Mouse (Mus musculus): ENCODE results near the gene P4ha3. TPM values are rescaled to one million over a fixed set of nuclear protein-coding genes. Genes with fewer than 3 reads are reported as not detected.
"Not testable (repeated sequence)": the region's sequence is repeated elsewhere in the genome, so short reads cannot be mapped to it uniquely, and the experiment has no call there.

P4ha3 gene
- 0.54 and 0.81 TPM in 2 replicates for polyA plus RNA-seq (2015; fragmentation: Nextera tagmentation; extraction: Ambion mirVana)

DNA sequence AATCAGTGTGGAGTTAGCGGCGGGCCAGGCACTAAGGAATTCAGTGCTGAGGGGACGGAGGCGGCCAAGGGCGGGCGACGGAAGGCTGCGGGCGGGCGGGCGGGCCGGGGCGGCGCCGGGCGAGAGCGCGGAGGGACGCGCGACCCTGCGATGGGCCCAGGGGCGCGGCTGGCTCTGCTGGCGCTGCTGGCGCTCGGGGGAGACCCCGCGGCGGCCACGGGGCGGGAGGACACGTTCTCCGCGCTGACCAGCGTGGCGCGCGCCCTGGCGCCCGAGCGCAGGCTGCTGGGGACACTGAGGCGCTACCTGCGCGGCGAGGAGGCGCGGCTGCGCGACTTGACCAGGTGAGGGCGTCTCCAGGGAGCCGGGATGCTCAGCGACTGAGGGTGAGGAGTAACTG, at the start of gene P4ha3:
Gene P4ha3 (plus strand): TSS at position 138 of the 400 bp plus-strand sequence.
- Histone ChIP-seq H3K4me3 (ENCODE audit: low read depth, low read length) (peak within 1 kb of the TSS; percentile 47), H3K4me2 (ENCODE audit: low read depth, low read length) (peak within 1 kb of the TSS; percentile 60), H3K4me1 (ENCODE audit: control insufficient read depth, low read depth, low read length) (no peaks in the 10 kb centered on the region; the same call in none of the 2 replicates), H3K9me3 (replicated peaks; ENCODE audit: control insufficient read depth, low read length) (no peaks in the 10 kb centered on the region), H3K27ac (ENCODE audit: low read length) (no peak within 1 kb of the TSS), H3K36me3 (ENCODE audit: control insufficient read depth, insufficient read depth) (no peaks in the 10 kb centered on the region), H3K9ac (ENCODE audit: low read depth, low read length) (no peak within 1 kb of the TSS; the same call in 1 of the 2 replicates), H3K27me3 (ENCODE audit: control insufficient read depth, insufficient read depth, low read depth, low read length) (peaks cover 51% of the 10 kb centered on the region)
- no peak for ATAC-seq (ENCODE audit: low read depth)
- under 1% methylated on average over 49 of the region's 53 CpGs for WGBS (ENCODE audit: insufficient replicate concordance)

DNA sequence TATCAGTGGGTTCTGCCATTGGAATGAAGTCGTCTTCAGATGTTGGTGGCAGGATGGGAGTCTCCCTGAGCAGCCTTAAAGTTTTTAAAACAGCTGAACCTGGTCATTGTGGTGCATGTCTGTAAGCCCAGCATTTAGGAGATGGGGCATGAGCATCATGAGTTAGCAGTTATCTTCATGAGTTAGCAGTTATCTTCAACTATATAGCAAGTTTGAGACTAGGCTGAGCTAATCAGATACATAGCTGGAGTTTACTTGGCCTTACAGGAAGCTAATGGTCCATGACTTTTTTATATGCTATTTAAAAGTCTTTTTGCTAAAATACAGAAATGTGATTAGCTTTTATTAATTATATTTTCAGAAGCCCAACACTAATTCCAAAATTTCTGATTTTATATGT, 47.0 kb upstream of the P4ha3 start:
- WGBS (ENCODE audit: insufficient replicate concordance) = 62% methylated on average over 1 of the region's 1 CpGs
- Histone ChIP-seq H3K27ac (ENCODE audit: low read length) (no peak overlapping the region), H3K4me2 (ENCODE audit: low read depth, low read length) (no peak overlapping the region), H3K27me3 (ENCODE audit: control insufficient read depth, insufficient read depth, low read depth, low read length) (no peaks in the 10 kb centered on the region), H3K9ac (ENCODE audit: low read depth, low read length) (no peak overlapping the region), H3K4me3 (ENCODE audit: low read depth, low read length) (no peak overlapping the region), H3K36me3 (ENCODE audit: control insufficient read depth, insufficient read depth) (no peaks in the 10 kb centered on the region), H3K9me3 (replicated peaks; ENCODE audit: control insufficient read depth, low read length) (no peaks in the 10 kb centered on the region), H3K4me1 (ENCODE audit: control insufficient read depth, low read depth, low read length) (peaks cover 7% of the 10 kb centered on the region)
- ATAC-seq (ENCODE audit: low read depth) = no peak

DNA sequence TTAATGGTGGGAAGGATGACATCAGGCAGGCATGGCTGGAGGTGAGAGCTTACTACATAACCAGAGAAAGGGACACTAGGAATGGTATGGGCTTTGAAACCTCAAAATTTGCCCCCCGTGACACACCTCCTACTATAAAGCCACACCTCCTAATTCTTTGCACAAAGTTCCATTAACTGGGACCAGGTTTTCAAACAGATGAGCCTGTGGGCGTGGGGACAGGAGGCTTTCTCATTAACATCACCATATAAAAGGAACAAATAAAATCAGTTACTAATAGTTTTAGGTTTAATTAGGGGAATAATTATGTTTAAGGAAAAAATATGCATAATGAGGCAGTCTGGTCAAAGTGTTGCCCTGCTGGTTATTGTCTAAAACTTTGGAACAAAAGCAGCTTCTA, 44.7 kb upstream of the P4ha3 start:
- Histone ChIP-seq H3K27ac (ENCODE audit: low read length) (no peak overlapping the region), H3K36me3 (ENCODE audit: control insufficient read depth, insufficient read depth) (no peaks in the 10 kb centered on the region), H3K4me2 (ENCODE audit: low read depth, low read length) (no peak overlapping the region), H3K27me3 (ENCODE audit: control insufficient read depth, insufficient read depth, low read depth, low read length) (no peaks in the 10 kb centered on the region), H3K9me3 (replicated peaks; ENCODE audit: control insufficient read depth, low read length) (no peaks in the 10 kb centered on the region), H3K4me3 (ENCODE audit: low read depth, low read length) (no peak overlapping the region), H3K4me1 (ENCODE audit: control insufficient read depth, low read depth, low read length) (no peaks in the 10 kb centered on the region), H3K9ac (ENCODE audit: low read depth, low read length) (no peak overlapping the region)
- ATAC-seq (ENCODE audit: low read depth) = no peak
- WGBS (ENCODE audit: insufficient replicate concordance) = 72% methylated on average over 2 of the region's 2 CpGs

DNA sequence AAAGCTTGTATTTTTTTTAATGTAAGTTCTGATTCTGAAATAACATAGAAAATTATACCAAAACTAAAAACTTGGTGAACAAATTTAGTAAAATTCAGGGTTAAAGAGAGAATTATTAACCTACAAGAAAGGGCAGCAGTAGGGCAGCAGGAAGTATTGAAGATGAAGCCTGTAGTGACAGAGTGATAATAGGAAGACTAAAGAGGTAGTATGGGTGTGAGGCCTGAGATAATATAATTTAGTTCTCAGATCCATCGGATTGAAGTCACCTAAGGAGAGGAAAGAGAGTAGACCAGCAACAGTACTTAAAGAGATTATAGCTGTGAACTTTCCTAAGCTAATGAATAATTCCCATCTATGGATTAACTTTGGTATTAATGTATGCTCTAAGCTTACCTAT, 42.3 kb upstream of the P4ha3 start:
- H3K27ac ChIP-seq (ENCODE audit: low read length) = no peak overlapping the region
- H3K9me3 ChIP-seq (replicated peaks; ENCODE audit: control insufficient read depth, low read length) = no peaks in the 10 kb centered on the region
- H3K36me3 ChIP-seq (ENCODE audit: control insufficient read depth, insufficient read depth) = no peaks in the 10 kb centered on the region
- H3K4me2 ChIP-seq (ENCODE audit: low read depth, low read length) = no peak overlapping the region
- no peak for ATAC-seq (ENCODE audit: low read depth)
- WGBS (ENCODE audit: insufficient replicate concordance) = 59% methylated on average over 1 of the region's 1 CpGs
- H3K9ac ChIP-seq (ENCODE audit: low read depth, low read length) = no peak overlapping the region
- H3K4me1 ChIP-seq (ENCODE audit: control insufficient read depth, low read depth, low read length) = no peaks in the 10 kb centered on the region
- H3K4me3 ChIP-seq (ENCODE audit: low read depth, low read length) = no peak overlapping the region
- H3K27me3 ChIP-seq (ENCODE audit: control insufficient read depth, insufficient read depth, low read depth, low read length) = no peaks in the 10 kb centered on the region

DNA sequence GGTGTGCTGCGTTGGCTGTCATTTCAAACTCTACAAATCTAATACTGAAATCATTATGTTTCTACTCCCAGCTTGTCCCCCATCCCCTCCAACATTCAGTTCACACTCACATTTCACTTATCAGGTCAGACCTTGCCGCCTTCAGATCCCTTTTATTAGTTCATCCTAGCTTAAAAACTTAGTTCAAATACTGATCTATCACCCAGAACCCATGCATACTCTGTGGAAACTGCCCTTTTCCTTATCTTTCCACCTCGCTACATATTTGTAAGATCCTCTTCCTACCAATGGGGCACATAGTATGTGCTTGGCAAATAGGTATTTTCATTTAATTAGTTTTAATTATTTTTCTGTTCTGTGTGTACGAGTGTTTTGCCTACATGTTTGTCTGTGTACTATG, 41.1 kb upstream of the P4ha3 start:
- H3K9ac ChIP-seq (ENCODE audit: low read depth, low read length) = no peak overlapping the region
- H3K4me2 ChIP-seq (ENCODE audit: low read depth, low read length) = no peak overlapping the region
- no peak for ATAC-seq (ENCODE audit: low read depth)
- no peaks in the 10 kb centered on the region for H3K4me1 ChIP-seq (ENCODE audit: control insufficient read depth, low read depth, low read length)
- no peaks in the 10 kb centered on the region for H3K36me3 ChIP-seq (ENCODE audit: control insufficient read depth, insufficient read depth)
- H3K27ac ChIP-seq (ENCODE audit: low read length) = no peak overlapping the region
- no peaks in the 10 kb centered on the region for H3K27me3 ChIP-seq (ENCODE audit: control insufficient read depth, insufficient read depth, low read depth, low read length)
- H3K4me3 ChIP-seq (ENCODE audit: low read depth, low read length) = no peak overlapping the region
- WGBS (ENCODE audit: insufficient replicate concordance) = 65% methylated on average over 4 of the region's 4 CpGs
- no peaks in the 10 kb centered on the region for H3K9me3 ChIP-seq (replicated peaks; ENCODE audit: control insufficient read depth, low read length)

DNA sequence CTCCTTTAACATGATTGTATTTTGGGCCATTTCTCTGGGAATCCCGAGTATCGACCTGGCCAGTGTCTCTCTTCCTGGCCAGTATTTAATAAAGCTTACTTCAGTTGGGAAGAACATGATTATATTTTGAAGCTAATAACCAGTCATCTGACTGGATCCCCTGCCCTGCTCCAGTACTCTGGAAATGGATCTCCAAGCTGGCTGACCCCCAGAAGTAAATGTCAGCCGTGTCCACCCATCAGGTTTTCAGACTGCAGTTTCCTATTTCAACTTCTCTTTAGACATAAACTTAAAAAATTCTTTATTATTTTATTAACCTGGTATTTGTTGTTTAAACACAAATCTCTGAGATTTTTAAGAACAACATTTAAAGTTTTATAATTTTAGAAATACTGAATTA, 40.1 kb upstream of the P4ha3 start:
- Histone ChIP-seq H3K27ac (ENCODE audit: low read length) (no peak overlapping the region), H3K9me3 (replicated peaks; ENCODE audit: control insufficient read depth, low read length) (no peaks in the 10 kb centered on the region), H3K4me2 (ENCODE audit: low read depth, low read length) (no peak overlapping the region), H3K4me3 (ENCODE audit: low read depth, low read length) (no peak overlapping the region), H3K4me1 (ENCODE audit: control insufficient read depth, low read depth, low read length) (no peaks in the 10 kb centered on the region), H3K27me3 (ENCODE audit: control insufficient read depth, insufficient read depth, low read depth, low read length) (no peaks in the 10 kb centered on the region), H3K9ac (ENCODE audit: low read depth, low read length) (no peak overlapping the region), H3K36me3 (ENCODE audit: control insufficient read depth, insufficient read depth) (no peaks in the 10 kb centered on the region)
- WGBS (ENCODE audit: insufficient replicate concordance) = 85% methylated on average over 3 of the region's 3 CpGs
- no peak for ATAC-seq (ENCODE audit: low read depth)

DNA sequence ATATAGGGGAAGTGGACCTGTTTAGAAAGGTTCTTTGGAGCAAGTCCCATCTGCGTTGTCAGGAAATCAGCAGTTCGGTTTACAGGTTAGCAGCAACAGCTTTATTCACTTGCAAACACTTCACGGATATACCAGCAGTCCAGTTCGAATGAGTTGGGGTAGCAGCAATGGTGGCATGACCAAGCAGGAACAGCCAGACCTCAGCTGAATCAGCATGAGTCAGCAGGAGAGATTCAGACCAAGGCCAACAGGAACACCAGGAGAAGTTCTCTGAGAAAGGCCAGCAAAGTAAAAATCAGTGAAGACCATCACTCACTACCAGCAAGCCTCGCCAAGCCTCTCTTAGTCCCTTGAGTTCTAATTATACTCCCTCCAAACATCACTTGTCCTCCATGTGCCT, 34.7 kb upstream of the P4ha3 start:
- H3K4me2 ChIP-seq (ENCODE audit: low read depth, low read length) = no peak overlapping the region
- no peak overlapping the region for H3K27ac ChIP-seq (ENCODE audit: low read length)
- ATAC-seq (ENCODE audit: low read depth) = 0 out of 2 replicates have a peak, but pooled peaks have one; percentile 37
- no peaks in the 10 kb centered on the region for H3K9me3 ChIP-seq (replicated peaks; ENCODE audit: control insufficient read depth, low read length)
- H3K4me3 ChIP-seq (ENCODE audit: low read depth, low read length) = no peak overlapping the region
- peaks cover 7% of the 10 kb centered on the region for H3K4me1 ChIP-seq (ENCODE audit: control insufficient read depth, low read depth, low read length)
- H3K9ac ChIP-seq (ENCODE audit: low read depth, low read length) = no peak overlapping the region
- H3K27me3 ChIP-seq (ENCODE audit: control insufficient read depth, insufficient read depth, low read depth, low read length) = no peaks in the 10 kb centered on the region
- peaks cover 6% of the 10 kb centered on the region; the same call in 1 of the 2 replicates for H3K36me3 ChIP-seq (ENCODE audit: control insufficient read depth, insufficient read depth)
- WGBS (ENCODE audit: insufficient replicate concordance) = 81% methylated on average over 5 of the region's 5 CpGs

DNA sequence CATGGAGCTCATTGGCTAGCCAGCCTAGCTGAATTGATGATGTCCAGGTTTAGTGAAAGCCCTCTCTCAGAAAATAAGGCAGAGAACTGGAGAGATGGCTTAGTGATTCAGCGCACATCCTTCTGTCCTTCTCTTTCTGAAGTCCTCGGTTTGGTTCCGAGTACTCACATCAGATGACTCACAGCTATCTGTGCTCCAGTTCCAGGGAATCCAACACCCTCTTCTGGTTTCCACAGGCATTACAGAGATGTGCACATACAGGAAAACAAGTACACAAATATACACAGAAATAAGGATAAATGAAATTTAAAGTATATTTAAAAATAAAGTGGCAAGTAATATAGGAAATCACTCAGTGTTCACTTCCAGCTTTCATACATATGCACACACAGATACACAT, 23.0 kb upstream of the P4ha3 start:
- no peaks in the 10 kb centered on the region for H3K36me3 ChIP-seq (ENCODE audit: control insufficient read depth, insufficient read depth)
- no peaks in the 10 kb centered on the region for H3K27me3 ChIP-seq (ENCODE audit: control insufficient read depth, insufficient read depth, low read depth, low read length)
- no peak overlapping the region for H3K4me2 ChIP-seq (ENCODE audit: low read depth, low read length)
- no peak overlapping the region for H3K9ac ChIP-seq (ENCODE audit: low read depth, low read length)
- H3K4me1 ChIP-seq (ENCODE audit: control insufficient read depth, low read depth, low read length) = no peaks in the 10 kb centered on the region
- no peaks in the 10 kb centered on the region for H3K9me3 ChIP-seq (replicated peaks; ENCODE audit: control insufficient read depth, low read length)
- no peak overlapping the region for H3K4me3 ChIP-seq (ENCODE audit: low read depth, low read length)
- ATAC-seq (ENCODE audit: low read depth) = no peak
- no peak overlapping the region for H3K27ac ChIP-seq (ENCODE audit: low read length)
- 80% methylated on average over 3 of the region's 3 CpGs for WGBS (ENCODE audit: insufficient replicate concordance)

DNA sequence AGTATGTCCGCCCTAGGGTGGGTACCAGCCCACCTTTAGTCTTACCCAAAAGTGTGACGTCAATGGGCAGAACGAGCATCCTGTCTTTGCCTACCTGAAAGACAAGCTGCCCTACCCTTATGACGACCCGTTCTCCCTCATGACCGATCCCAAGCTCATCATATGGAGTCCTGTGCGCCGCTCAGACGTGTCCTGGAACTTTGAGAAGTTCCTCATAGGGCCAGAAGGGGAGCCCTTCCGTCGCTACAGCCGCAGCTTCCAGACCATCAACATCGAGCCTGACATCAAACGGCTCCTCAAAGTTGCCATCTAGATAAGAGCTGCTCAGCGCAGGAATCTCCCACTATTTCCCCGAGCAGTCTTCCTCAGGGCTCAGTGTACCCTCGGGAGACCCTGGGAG, 20.4 kb upstream of the P4ha3 start:
- WGBS (ENCODE audit: insufficient replicate concordance) = 67% methylated on average over 17 of the region's 17 CpGs
- H3K4me2 ChIP-seq (ENCODE audit: low read depth, low read length); H3K27ac ChIP-seq (ENCODE audit: low read length); H3K27me3 ChIP-seq (ENCODE audit: control insufficient read depth, insufficient read depth, low read depth, low read length); H3K9ac ChIP-seq (ENCODE audit: low read depth, low read length); H3K9me3 ChIP-seq (replicated peaks; ENCODE audit: control insufficient read depth, low read length); ATAC-seq (ENCODE audit: low read depth); H3K36me3 ChIP-seq (ENCODE audit: control insufficient read depth, insufficient read depth); H3K4me1 ChIP-seq (ENCODE audit: control insufficient read depth, low read depth, low read length); H3K4me3 ChIP-seq (ENCODE audit: low read depth, low read length): not testable (repeated sequence)

Data from liver, embryonic 16.5 days (tissue).